ENCODE assay signal across 7 mouse cellular contexts in genomic region chr4:133755861-133756371, GRCm38 (mm10). TPM values are rescaled to one million over a fixed set of nuclear protein-coding genes. Genes with fewer than 3 reads are reported as not detected.
DNase-seq lines count a peak whose midpoint lies in the region; ATAC-seq lines count a peak whose summit lies in the region.

No protein-coding gene starts in this region.

- H3K9me3 ChIP-seq in lung, embryonic 15.5 days = no peaks in the 10 kb centered on the region
- H3K9me3 ChIP-seq in forebrain, embryonic 15.5 days = no peaks in the 10 kb centered on the region
- H3K9me3 ChIP-seq in liver, embryonic 16.5 days (replicated peaks; ENCODE audit: control insufficient read depth, low read length) = no peaks in the 10 kb centered on the region

- peak overlapping the region; percentile 100 for H3K27ac ChIP-seq in lung, embryonic 15.5 days
- H3K27ac ChIP-seq in forebrain, embryonic 15.5 days (replicated peaks) = peak overlapping the region; percentile 100
- peak overlapping the region; percentile 100 for H3K27ac ChIP-seq in liver, embryonic 16.5 days (ENCODE audit: low read length)

- peaks cover 19% of the 10 kb centered on the region for H3K4me1 ChIP-seq in lung, embryonic 15.5 days
- peaks cover 25% of the 10 kb centered on the region for H3K4me1 ChIP-seq in forebrain, embryonic 15.5 days
- peaks cover 24% of the 10 kb centered on the region for H3K4me1 ChIP-seq in liver, embryonic 16.5 days (ENCODE audit: control insufficient read depth, low read depth, low read length)

- H3K4me2 ChIP-seq in lung, embryonic 15.5 days = peak overlapping the region; percentile 93
- peak overlapping the region; percentile 95 for H3K4me2 ChIP-seq in forebrain, embryonic 15.5 days (replicated peaks)
- peak overlapping the region; percentile 100 for H3K4me2 ChIP-seq in liver, embryonic 16.5 days (ENCODE audit: low read depth, low read length)

- WGBS in lung, embryonic 15.5 days = 4% methylated on average over 11 of the region's 11 CpGs
- WGBS in forebrain, embryonic 15.5 days = 3% methylated on average over 11 of the region's 11 CpGs
- 8% methylated on average over 11 of the region's 11 CpGs for WGBS in liver, embryonic 16.5 days (ENCODE audit: insufficient replicate concordance)

- H3K9ac ChIP-seq in lung, embryonic 15.5 days = peak overlapping the region; percentile 100
- peak overlapping the region; percentile 97 for H3K9ac ChIP-seq in forebrain, embryonic 15.5 days (replicated peaks)
- peak overlapping the region; percentile 92 for H3K9ac ChIP-seq in liver, embryonic 16.5 days (ENCODE audit: low read depth, low read length)

- DNase-seq in lung, postnatal 10 days = no peak
- DNase-seq in brain, adult 2 months (ENCODE audit: low read depth, low spot score) = peak; percentile 35
- DNase-seq in layer of hippocampus, adult 8-10 months (ENCODE audit: low spot score in 2 of 2) = no peak

- no peaks in the 10 kb centered on the region for H3K36me3 ChIP-seq in lung, embryonic 15.5 days
- H3K36me3 ChIP-seq in forebrain, embryonic 15.5 days = no peaks in the 10 kb centered on the region
- H3K36me3 ChIP-seq in liver, embryonic 16.5 days (ENCODE audit: control insufficient read depth, insufficient read depth) = no peaks in the 10 kb centered on the region

- H3K4me3 ChIP-seq in lung, embryonic 15.5 days = peak overlapping the region; percentile 63
- H3K4me3 ChIP-seq in forebrain, embryonic 15.5 days = peak overlapping the region; percentile 97
- peak overlapping the region; percentile 79 for H3K4me3 ChIP-seq in liver, embryonic 16.5 days (ENCODE audit: low read depth, low read length)

- no peaks in the 10 kb centered on the region for H3K27me3 ChIP-seq in lung, embryonic 15.5 days
- no peaks in the 10 kb centered on the region for H3K27me3 ChIP-seq in forebrain, embryonic 15.5 days
- no peaks in the 10 kb centered on the region for H3K27me3 ChIP-seq in liver, embryonic 16.5 days (ENCODE audit: control insufficient read depth, insufficient read depth, low read depth, low read length)

- ATAC-seq in lung, embryonic 15.5 days (ENCODE audit: borderline replicate concordance, extremely low read depth, low FRiP score, low TSS enrichment) = no peak
- no peak for ATAC-seq in forebrain, embryonic 15.5 days (replicated peaks)
- ATAC-seq in liver, embryonic 16.5 days (ENCODE audit: low read depth) = no peak
- ATAC-seq in monocyte, adult 5-6 weeks (replicated peaks; ENCODE audit: insufficient number of reproducible peaks, low FRiP score, low TSS enrichment, poor library complexity, severe bottlenecking) = no peak

RNA-seq across cellular contexts. Expression of gene Arid1a, which starts 0.7 kb away (rescaled TPM):
- 26.9 and 29.4 TPM in 2 replicates for polyA plus RNA-seq in lung, embryonic 15.5 days (2015; fragmentation: Nextera tagmentation; extraction: Ambion mirVana)
- polyA plus RNA-seq in forebrain, embryonic 15.5 days (2015; fragmentation: Nextera tagmentation; extraction: Ambion mirVana) = 40.1 and 40.9 TPM in 2 replicates
- polyA plus RNA-seq in liver, embryonic 16.5 days (2015; fragmentation: Nextera tagmentation; extraction: Ambion mirVana) = 7.6 and 7.9 TPM in 2 replicates
- 30.6 to 80.8 TPM (median 34.0 TPM) in 3 replicates for total RNA-seq in monocyte, adult 5-6 weeks (2017)
- 10 to 100 TPM; 81.3 to 88.3 (median 83.1) TPM for total RNA-seq in layer of hippocampus, adult 8-10 months (2022)
